Mouse (Mus musculus): Measurements from ENCODE around the gene Gspt1.

The Gspt1 gene

DNA sequence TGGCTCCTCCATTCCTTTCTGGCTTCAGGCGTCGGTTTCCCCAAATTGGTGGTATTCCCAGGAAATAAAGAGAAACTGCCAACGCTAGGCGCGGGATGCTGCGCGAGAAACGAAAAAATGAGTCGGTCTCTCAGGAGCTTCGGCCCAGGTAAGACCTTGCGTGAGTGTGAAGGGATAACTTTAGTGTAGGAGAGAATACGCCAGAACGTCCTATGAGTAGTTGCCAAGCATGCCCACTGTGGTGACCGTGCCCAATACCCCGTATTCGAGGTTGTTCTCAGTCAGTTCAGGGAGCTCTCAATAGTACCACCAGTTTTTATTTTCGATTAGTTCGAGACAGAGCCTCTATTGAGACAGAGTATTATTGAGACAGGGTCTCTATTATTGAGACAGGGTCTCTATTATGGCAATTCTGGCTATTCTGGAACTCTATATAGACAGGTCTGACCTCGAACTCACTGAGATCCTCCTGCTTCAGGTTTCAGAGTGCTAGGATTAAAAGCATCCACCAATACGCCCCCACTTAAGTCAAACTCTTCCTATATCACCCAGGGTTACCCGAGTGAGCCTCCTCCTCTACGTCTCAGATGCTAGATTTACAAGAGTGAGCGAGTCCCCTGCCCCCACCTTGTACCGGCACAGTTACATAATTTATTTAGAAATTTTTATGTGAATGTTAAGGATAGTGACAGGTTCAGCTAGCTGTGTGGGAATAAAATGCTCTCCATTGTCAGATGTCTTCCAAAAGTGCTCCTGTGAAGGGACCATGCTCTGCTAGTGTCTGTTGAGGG lies 50.3 kb downstream of the Gspt1 start:
- no peak for DNase-seq (ENCODE audit: low read depth, low spot score)

DNA sequence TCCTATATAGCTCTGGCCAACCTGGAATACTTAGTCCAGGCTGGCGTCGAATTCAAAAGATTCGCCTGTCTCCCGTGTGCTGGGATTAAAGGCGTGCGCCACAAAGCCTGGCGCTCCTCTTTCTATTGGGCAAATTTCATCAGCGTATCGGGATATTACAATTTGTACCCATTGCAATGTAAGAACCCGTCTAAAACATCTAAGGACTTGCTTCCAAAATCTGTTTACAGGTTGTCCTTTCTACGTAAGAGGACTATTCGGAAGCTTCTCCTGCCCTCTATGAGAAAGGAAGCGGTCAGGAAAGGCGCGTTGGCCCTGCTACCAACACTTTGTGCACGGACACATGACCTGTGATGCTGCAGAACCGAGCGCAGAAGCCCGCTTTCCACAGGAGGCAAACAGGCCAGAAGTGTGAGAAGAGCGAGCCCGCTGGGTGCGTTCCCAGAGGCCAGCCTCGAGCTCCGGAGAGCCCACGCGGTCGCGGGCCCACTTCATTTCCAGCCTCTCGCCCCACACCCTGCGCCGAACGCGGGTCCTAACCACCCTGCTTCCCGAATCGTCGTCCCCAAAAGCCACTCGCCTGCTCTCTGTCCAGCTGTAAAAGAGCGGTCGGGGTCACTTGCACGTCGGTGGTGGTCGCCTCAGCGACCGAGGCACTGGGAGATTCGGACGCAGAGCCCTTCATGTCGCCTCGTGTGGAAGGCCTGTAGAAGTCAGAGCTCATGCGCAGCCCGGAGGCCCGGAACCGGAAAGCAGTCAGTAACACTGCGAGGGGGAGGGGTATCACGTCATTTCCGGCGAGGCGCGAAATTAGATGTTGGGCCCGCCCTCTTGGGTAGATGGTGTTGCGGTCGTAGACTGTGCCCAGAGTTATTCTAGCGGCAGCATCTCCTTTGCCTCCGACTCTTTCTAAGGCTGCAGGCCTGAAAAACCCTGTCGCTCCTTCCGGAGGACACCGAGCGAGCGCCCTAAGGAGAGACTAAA lies 51.3 kb downstream of the Gspt1 start, which contains the start of gene Rsl1d1:
Gene Rsl1d1 (minus strand): TSS at position 761 of the 984 bp plus-strand sequence.
- DNase-seq (ENCODE audit: low read depth, low spot score) = peak; percentile 84

DNA sequence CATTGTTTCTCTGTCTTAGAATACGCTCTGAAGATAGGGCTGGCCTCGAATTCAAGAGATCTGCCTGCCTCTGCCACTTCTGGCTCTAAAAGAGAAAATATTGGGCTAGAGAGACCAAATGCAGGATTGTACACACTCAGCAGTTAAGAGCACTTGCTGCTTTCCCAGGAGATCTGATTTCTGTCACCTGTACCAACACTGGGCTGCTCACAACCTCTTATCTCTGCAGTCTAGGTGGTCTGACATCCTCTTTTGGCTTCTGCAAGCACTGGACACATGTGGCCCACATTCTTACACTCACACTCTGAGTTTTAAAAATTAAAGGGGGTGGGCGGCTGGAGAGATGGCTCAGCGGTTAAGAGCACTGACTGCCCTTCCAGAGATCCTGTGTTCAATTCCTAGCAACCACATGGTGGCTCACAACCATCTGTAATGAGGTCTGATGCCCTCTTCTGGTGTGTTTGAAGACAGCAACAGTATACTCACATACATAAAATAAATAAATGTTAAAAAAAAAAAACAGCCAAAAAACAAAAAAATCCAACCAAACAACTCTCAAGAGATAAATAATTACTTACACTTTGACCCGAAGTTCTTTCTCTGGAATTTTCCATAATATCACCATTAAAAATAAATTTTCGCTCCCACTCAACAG lies 52.3 kb downstream of the Gspt1 start:
- no peak for DNase-seq (ENCODE audit: low read depth, low spot score)

DNA sequence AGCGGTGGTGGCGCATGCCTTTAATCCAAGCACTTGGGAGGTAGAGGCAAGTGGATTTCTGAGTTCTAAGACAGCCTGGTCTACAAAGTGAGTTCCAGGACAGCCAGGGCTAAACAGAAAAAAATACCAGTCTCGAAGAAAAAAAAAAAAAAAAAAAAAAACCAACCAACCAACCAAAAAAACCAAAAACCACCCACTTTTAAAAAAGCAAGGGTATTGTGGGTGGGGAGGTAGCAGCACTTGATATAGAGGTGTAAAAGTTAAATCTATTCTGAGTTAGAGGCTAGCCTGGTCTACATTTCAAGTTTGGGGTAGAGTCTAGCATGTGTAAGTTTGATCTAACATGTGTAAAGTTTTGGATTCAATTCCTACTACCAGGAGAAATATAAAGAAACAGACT lies 53.9 kb downstream of the Gspt1 start:
- DNase-seq (ENCODE audit: low read depth, low spot score) = no peak

DNA sequence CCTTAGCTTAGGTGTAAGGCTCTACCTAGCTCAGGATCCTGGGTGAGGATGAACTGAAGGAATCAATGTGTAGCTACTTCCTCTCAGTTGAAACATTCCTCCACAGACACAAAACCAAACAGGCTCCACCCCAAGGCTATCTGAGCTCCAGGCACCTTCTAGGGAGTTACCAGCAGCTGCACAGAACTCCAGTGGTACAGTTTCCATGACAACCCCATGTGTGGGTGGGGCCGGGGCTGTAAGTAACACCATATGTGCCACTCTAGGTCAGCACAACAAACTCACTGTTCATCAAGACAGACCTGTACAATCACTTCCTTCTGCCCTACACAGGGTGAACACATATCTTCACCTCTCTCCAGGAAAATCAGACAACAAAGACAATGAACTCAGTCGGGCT lies 55.7 kb downstream of the Gspt1 start:
- DNase-seq (ENCODE audit: low read depth, low spot score) = no peak

DNA sequence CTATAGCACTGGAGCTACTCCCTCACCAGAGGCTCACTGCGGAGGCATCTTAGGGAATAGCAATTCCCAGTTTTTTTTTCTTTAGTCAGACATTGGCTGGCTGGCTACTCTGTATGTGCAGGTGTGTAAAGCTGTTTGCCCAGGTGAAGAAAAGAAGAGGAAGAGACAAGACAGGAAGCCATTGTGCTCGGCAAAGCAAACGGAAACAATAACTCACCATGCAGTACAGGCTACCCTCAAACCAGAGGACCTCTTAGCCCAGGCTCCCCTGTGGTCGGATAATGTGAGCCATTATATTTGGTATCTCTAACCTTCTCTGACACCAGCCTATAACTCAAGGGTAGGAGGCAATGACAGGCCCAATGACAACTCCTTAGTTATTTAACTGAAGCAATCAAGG lies 57.1 kb downstream of the Gspt1 start:
- no peak for DNase-seq (ENCODE audit: low read depth, low spot score)

DNA sequence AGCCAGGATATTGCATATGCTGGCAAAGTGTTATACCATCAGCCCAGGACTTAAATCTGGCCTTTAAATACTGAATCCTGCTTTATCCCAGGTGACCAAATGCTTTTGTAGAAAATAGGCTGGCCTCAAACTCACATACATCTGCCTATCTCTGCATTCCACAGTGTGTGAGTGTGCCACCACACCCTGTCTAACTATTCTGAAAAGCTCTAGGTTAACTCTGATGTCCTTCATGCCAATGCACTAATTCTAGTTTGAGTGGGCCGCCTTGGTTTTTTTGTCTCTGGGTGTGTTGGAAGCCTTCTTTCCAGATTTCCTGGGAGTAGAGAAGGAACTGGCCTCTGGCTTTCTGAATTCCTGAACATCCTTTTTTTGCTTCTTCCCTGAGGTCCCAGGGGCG lies 60.9 kb downstream of the Gspt1 start:
- DNase-seq (ENCODE audit: low read depth, low spot score) = no peak

DNA sequence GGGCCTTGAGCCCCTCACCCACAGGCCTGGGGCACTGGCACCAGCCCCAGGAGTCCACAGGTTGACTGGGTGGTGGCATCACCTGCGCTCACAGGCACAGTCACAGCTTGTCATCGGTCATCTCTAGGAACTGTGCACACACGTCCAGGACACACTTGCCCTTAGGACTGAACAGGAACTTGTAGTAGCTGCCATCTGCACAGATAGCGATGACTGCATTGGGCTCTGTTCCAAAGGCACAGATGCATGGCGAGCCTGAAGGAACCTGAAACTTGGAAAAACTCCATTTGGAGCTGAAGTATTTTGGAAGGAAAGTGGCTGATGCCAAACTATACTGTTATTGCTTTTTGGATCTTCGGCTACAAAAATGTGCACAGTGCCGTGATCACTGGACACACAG lies 64.0 kb downstream of the Gspt1 start:
- DNase-seq (ENCODE audit: low read depth, low spot score) = no peak

DNA sequence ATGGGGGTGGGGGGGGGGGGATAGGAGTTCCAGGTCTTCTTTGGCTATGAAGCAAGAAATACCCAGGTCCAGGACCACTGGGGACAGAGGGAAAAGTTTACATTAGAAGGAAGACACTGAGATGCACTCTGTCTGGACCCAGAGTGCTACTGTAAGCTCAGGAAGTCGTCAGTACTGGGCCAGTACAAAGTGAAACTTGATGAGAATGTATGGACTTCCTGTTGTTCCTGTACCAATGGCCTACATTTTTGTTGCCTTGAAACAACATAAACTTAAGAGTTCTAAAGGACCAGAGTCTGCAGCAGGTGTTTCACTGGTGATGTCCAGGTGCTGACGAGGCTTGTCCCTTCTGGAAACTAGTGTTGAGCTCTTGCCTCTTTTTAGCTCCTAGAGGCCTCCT lies 76.7 kb downstream of the Gspt1 start:
- DNase-seq (ENCODE audit: low read depth, low spot score) = no peak

DNA sequence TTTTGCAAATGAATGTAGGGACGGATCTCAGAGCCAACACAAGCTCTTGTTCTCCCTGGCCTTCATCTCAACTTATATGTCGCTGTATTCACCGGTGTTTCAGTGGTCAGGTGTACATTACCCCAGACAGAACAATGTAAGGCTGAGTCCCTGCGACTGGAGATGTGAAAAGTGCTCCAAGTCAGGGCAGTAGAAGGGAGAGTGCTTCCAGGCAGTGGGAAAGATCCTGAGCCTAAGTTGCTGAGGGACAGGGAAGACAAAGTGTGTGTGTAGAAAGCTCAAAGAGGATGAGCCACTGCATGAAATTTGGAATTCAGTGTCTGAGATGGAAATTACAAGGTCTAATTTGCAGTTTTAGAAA lies 77.3 kb downstream of the Gspt1 start:
- no peak for DNase-seq (ENCODE audit: low read depth, low spot score)

DNA sequence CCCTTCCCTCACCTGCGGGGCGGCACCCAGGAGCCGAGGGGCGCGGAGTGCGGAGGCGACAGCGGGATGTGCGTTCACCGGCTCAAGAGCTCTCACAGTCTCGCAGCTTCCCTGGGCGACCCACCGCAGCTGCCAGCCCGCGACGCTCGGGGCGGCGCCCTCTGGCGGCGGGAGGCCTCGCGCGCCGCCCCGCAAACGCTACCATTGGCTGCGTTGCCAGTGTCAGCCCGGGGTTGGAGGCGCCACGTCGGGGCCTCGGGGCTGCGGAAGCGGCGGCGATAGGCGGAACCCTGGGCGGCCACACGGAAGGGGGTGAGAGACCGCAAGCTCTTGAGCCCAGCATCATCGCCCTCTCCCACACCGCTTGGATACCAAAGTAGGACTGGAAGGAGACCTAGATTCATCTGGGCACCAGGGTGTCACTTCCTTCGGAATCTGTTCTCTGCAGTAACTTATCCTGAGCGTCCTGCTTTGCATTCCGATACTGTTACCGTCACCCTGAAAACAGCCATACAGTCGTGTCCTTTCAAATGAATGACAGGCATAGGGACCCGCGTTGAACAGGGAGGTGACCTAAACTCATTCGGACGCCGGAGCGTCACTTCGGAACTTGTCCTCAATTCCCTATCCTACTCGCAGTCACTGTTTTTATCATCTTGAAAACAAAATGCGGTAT lies 77.8 kb downstream of the Gspt1 start, which contains the start of gene Zc3h7a:
Gene Zc3h7a (minus strand): TSS at position 186 of the 676 bp plus-strand sequence.
- peak; percentile 67 for DNase-seq (ENCODE audit: low read depth, low spot score)

DNA sequence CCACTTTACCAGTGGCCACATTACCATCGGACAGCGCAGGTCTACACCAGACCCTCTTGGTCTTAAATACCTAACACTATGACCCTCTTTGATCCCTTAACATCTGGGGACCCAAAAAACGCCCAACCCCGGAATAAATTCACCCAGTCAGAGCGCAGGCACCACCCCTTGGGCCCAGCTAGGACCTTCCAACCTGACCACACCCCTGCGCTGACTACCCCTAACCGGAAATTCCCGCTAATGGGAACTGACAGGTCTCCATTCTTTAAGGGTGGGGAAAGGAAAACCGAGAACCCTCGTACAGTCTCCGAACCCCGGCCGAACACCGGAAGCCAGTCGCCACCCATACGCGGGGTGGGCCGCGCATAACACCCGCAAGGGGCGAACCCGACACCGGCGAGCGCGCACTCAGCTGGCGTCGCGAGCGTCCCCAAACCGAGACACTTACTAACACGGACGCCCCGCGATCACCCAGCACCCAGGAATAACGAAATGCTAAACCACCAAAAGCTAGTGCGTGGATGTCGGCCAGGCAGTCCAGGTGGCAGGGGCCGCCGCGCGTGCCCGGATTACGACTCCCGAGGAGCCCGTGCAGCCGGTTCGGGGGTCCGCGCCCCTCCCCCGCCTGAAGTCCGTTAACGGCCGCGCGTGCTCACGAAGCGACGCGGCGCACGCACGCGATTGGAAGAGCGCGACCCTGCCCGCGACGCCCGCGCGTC lies 78.5 kb downstream of the Gspt1 start:
- DNase-seq (ENCODE audit: low read depth, low spot score) = peak; percentile 38

DNA sequence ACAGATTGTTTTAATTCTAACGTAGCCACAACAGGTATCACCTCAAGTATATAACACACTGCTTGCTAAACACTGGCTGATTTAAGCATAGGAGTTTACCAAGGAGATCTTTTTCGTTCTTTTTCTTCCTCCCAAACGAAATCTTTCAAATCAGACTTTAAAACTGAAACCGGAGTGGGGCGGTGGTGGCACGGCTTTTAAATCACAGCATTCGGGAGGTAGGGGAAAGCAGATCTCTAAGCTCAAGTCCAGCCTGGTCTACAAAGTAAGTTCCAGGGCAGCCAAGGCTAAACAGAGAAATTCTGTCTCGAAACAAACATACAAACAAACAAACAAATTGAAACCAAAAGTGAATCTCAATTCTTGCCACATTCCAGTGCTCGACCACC lies 79.0 kb downstream of the Gspt1 start:
- DNase-seq (ENCODE audit: low read depth, low spot score) = no peak

DNA sequence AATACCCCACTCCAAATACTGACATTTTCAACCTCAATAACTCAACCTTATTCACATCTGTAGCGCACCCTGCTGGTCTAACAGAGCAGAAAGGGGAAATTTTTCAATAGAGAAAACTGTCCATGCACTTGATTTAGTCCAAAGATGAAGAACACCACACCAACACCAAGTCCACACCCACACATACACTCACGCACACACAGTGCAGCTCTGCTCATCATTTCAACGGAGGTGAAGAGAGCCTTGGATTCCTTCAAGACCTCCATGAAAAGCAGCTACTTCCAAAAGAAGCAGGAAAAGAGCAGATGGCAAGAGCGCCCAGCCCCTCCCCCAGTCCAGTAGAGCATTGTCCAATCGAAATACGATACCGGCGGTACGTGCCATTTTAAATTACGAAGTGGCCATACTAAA lies 79.4 kb downstream of the Gspt1 start:
- no peak for DNase-seq (ENCODE audit: low read depth, low spot score)

DNA sequence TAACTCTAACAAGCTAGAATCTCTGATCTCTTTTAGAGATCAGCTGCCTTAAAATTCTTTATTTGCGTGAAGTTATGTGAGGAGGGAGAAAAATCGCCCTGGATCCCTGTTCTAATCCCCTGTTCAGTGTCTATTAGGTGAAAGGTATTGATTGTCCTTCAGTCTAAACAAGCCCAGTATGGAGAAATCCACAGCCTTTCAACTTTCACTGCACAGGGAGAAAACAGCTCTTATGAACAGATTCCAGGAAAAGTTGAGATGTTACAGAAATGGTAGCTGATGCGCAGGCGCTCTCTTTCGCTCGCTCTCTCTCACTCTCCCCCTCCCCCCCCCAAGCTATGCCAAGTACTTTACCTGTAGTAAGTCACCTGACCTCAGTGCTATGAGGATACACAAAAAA lies 82.4 kb downstream of the Gspt1 start:
- DNase-seq (ENCODE audit: low read depth, low spot score) = no peak

Measured in WW6 (cell line).